Mouse (Mus musculus): ENCODE measurements around the gene Lfng. TPM values are rescaled to one million over a fixed set of nuclear protein-coding genes. Genes with fewer than 3 reads are reported as not detected.

Lfng gene
- total and polyA plus RNA-seq, 3 experiments = 11.2 to 14.1 TPM; not detected in 1

Other genes starting within 250 kb of the Lfng start
- gene Snx8, start 218.1 kb upstream of the Lfng start, total RNA-seq (2012; rRNA removed) = 16.1 and 19.7 TPM in 2 replicates
- gene Snx8, start 218.1 kb upstream of the Lfng start, polyA plus RNA-seq (2012; ENCODE audit: insufficient read depth in 1 of 2, insufficient read length in 2 of 2, low read depth in 1 of 2, low replicate concordance in 2 of 2, missing spikeins in 1 of 2) = 10 to 100 TPM in 1 of 2 experiments, not detected in 1; 30.7 TPM
- 303 and 340 TPM in 2 replicates for gene Eif3b, start 188.0 kb upstream of the Lfng start, total RNA-seq (2012; rRNA removed)
- 100 to 1,000 TPM; 376 to 580 TPM for gene Eif3b, start 188.0 kb upstream of the Lfng start, polyA plus RNA-seq (2012; ENCODE audit: insufficient read depth in 1 of 2, insufficient read length in 2 of 2, low read depth in 1 of 2, low replicate concordance in 2 of 2, missing spikeins in 1 of 2)
- 0.07 TPM in 1 of 2 replicates, not detected in the other for gene Gm4869, start 161.7 kb upstream of the Lfng start, total RNA-seq (2012; rRNA removed)
- under 1 TPM in 1 of 2 experiments, not detected in 1; 0.08 TPM for gene Gm4869, start 161.7 kb upstream of the Lfng start, polyA plus RNA-seq (2012; ENCODE audit: insufficient read depth in 1 of 2, insufficient read length in 2 of 2, low read depth in 1 of 2, low replicate concordance in 2 of 2, missing spikeins in 1 of 2)
- gene Chst12, start 101.8 kb upstream of the Lfng start, total RNA-seq (2012; rRNA removed) = 2.7 and 4.1 TPM in 2 replicates
- gene Chst12, start 101.8 kb upstream of the Lfng start, polyA plus RNA-seq (2012; ENCODE audit: insufficient read depth in 1 of 2, insufficient read length in 2 of 2, low read depth in 1 of 2, low replicate concordance in 2 of 2, missing spikeins in 1 of 2) = 1 to 10 TPM in 1 of 2 experiments, not detected in 1; 8.6 TPM
- gene Grifin, start 42.2 kb upstream of the Lfng start, total RNA-seq (2012; rRNA removed) = not detected in 2 replicates
- under 1 TPM in 1 of 2 experiments, not detected in 1; 0.32 TPM for gene Grifin, start 42.2 kb upstream of the Lfng start, polyA plus RNA-seq (2012; ENCODE audit: insufficient read depth in 1 of 2, insufficient read length in 2 of 2, low read depth in 1 of 2, low replicate concordance in 2 of 2, missing spikeins in 1 of 2)
- gene Ttyh3, start 41.7 kb downstream of the Lfng start, total RNA-seq (2012; rRNA removed) = 4.6 and 5.9 TPM in 2 replicates
- 10 to 100 TPM in 1 of 2 experiments, not detected in 1; 35.7 TPM for gene Ttyh3, start 41.7 kb downstream of the Lfng start, polyA plus RNA-seq (2012; ENCODE audit: insufficient read depth in 1 of 2, insufficient read length in 2 of 2, low read depth in 1 of 2, low replicate concordance in 2 of 2, missing spikeins in 1 of 2)
- gene Iqce, start 95.1 kb downstream of the Lfng start, total RNA-seq (2012; rRNA removed) = 6.4 and 7.3 TPM in 2 replicates
- gene Iqce, start 95.1 kb downstream of the Lfng start, polyA plus RNA-seq (2012; ENCODE audit: insufficient read depth in 1 of 2, insufficient read length in 2 of 2, low read depth in 1 of 2, low replicate concordance in 2 of 2, missing spikeins in 1 of 2) = 10 to 100 TPM in 1 of 2 experiments, not detected in 1; 21.2 TPM
- gene Brat1, start 97.7 kb downstream of the Lfng start, total RNA-seq (2012; rRNA removed) = 11.6 and 13.7 TPM in 2 replicates
- gene Brat1, start 97.7 kb downstream of the Lfng start, polyA plus RNA-seq (2012; ENCODE audit: insufficient read depth in 1 of 2, insufficient read length in 2 of 2, low read depth in 1 of 2, low replicate concordance in 2 of 2, missing spikeins in 1 of 2) = 10 to 100 TPM in 1 of 2 experiments, not detected in 1; 14.2 TPM
- gene Amz1, start 116.8 kb downstream of the Lfng start, total RNA-seq (2012; rRNA removed) = 1.7 TPM in 2 replicates
- gene Amz1, start 116.8 kb downstream of the Lfng start, polyA plus RNA-seq (2012; ENCODE audit: insufficient read depth in 1 of 2, insufficient read length in 2 of 2, low read depth in 1 of 2, low replicate concordance in 2 of 2, missing spikeins in 1 of 2) = under 1 TPM in 1 of 2 experiments, not detected in 1; 0.68 TPM
- gene Gna12, start 223.1 kb downstream of the Lfng start, total RNA-seq (2012; rRNA removed) = 36.7 and 46.0 TPM in 2 replicates
- gene Gna12, start 223.1 kb downstream of the Lfng start, polyA plus RNA-seq (2012; ENCODE audit: insufficient read depth in 1 of 2, insufficient read length in 2 of 2, low read depth in 1 of 2, low replicate concordance in 2 of 2, missing spikeins in 1 of 2) = 10 to 100 TPM in 1 of 2 experiments, not detected in 1; 55.2 TPM

All from MEL (cell line).